Comparison of ENCODE assay signal across 9 mouse cellular contexts in the genomic region with DNA sequence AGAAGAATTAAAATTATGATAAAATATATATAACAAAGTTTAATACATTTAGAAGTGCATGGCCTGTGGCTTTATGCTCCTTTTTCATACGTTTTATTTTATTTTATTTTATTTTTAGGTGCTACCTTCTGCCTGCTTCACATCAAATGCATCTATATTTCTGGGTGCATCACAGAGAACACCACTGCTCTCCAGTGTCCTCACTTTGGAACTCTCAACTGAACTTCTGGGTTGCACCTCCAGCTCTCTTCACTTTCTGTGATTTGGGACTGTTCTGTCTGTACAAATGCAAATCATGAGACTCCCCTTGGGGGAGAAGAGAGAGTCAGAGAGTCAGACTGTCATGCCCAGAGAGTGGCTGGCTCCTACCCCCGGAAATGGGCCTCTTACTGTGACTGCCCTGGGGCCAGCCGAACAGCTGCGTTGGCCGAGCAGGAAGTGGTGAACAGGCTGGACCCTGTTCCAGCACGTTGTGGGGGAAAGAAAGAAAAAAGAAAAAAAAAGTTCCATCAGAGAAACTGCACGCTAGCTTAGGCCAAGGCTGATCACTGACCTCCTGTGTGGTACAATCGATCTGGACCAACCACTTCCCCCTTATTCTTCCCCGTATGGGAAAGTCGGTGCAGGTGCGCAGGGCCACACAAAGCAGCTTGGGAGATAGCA.
DNase-seq lines count a peak whose midpoint lies in the region.
"Had no signal": no experiment of that assay in that cellular context is flagged by ENCODE, and none has a peak within 500 bp of the region (broad histone marks: within the 10 kb centered on the region; RNA-seq: fewer than 3 reads in every experiment).

No protein-coding gene starts in this region.

- DNase-seq in left cerebral cortex, postnatal 25 days (ENCODE audit: low spot score in 2 of 2): peak; percentile 27 to 43
- DNase-seq in left cerebral cortex, adult 11 months (ENCODE audit: low spot score): no peak
- peak; percentile 17 for DNase-seq in adipocyte (ENCODE audit: low spot score)
- DNase-seq in induced T-regulatory cell, adult 2 months (ENCODE audit: low read depth): peak; percentile 59
- DNase-seq in retina, postnatal 1 day: no peak
- no peak for DNase-seq in MN1 (ENCODE audit: low spot score)
- DNase-seq in frontal cortex, adult 2 months (ENCODE audit: extremely low spot score in 1 of 2, low spot score in 1 of 2): no peak

- no peaks in the 10 kb centered on the region for H3K79me2 ChIP-seq in macrophage (ENCODE audit: inconsistent target)

- H3K27ac ChIP-seq in macrophage: peak overlapping the region; percentile 75
- H3K27ac ChIP-seq: hindbrain, embryonic 15.5 days had no signal

- H3K4me3 ChIP-seq in macrophage (ENCODE audit: inconsistent target): no peak overlapping the region
- H3K4me3 ChIP-seq: hindbrain, embryonic 15.5 days had no signal

- no peaks in the 10 kb centered on the region for H3K36me3 ChIP-seq in macrophage (ENCODE audit: inconsistent target)
- H3K36me3 ChIP-seq: hindbrain, embryonic 15.5 days had no signal

- intact Hi-C loops in left cerebral cortex, postnatal 25 days (cut with DNase I): no loop called here

- WGBS in macrophage (ENCODE audit: missing documents): 12% methylated on average over 11 of the region's 11 CpGs

Comparison
In these comparisons a context has a peak if more than half of its experiments do, and no peak if none do; other contexts are left out.
1. DNase-seq: peak in left cerebral cortex, postnatal 25 days (2 of 2), adipocyte (single experiment) and induced T-regulatory cell, adult 2 months (single experiment); none in left cerebral cortex, adult 11 months (single experiment), retina, postnatal 1 day (single experiment), MN1 (single experiment) and frontal cortex, adult 2 months (0 of 2).